Mouse (Mus musculus) CD4-positive, CD25-positive, alpha-beta regulatory T cell, adult 4 months (primary cell): ENCODE measurements around the gene Lypd4. TPM values are rescaled to one million over a fixed set of nuclear protein-coding genes. Genes with fewer than 3 reads are reported as not detected.

Experiments used
- ATAC-seq: one replicate; pipeline ENCODE4 v1.8.0; 2017
- polyA plus RNA-seq, 2 experiments: library from polyadenylated mRNA; unstranded; fragments of 100-300 nt; shearing (Covaris generic); gene quantifications; one replicate each; pipeline ENCODE4 v1.2.1; 2017

Lypd4 gene
- polyA plus RNA-seq, 2 experiments from 2014 or later = not detected

DNA sequence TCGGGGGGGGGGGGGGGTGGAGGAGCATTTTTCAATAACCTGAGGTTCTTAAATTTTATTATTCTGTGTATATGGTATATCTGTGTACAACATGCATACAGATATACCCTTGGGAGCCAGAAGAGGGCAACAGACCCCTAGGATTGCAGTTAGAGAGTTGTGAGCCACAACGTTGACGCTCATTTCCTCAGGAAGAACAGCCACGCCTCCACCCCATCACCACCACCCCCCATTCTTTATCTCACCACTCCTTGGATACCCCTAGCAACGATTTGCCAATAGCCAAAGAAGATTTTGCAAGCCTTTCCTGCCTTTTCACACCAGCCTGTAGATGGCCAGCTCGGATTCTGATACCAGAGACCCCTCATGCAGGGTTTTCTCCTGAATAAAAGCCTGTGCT is 24.0 kb downstream of the Lypd4 start:
- peak; percentile 39 for ATAC-seq

- ATAC-seq = no peak
Measured at GRCm38 (mm10) chr7:24845181-24845580, 24.6 kb downstream of the Lypd4 start.

DNA sequence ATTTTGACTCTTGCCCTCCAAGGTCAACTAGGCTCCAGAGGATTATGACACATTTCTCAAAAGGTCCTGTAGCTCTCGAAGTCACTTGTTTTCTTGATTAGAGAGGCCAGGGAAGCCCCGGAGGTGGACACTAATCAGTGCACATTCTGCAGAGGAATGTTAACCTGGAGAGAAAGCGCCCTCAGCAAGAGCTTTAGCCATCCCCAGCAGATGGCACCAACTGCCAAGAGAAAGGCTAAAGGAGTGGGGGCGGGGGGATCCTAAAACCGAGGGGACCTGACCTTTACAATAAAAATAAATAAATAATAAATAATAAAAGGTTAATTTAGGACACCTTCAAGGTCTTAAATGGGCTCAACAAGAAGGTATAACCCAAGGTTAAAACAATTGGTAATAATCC is 25.6 kb downstream of the Lypd4 start:
- ATAC-seq = no peak

DNA sequence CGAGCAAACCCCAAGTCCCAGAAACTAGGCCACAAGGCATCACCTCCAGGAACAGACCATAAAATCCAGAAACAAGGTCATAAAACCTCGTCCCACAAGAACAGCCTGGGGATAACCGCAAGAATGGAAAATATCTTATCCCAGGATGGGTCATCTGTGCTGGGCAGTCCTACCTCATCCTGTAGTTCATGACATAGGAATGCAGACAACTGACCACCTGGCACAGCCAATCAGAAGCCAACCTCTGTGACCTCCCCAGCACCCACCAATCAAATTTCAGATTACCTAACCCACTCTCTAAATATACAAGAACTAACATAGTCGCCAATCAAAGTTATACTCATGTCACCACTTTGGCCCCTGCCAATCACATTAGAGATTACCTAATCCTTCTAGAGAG is 28.7 kb downstream of the Lypd4 start:
- no peak for ATAC-seq

- no peak for ATAC-seq
Measured at GRCm38 (mm10) chr7:24840331-24840730, 29.4 kb downstream of the Lypd4 start.

- peak; percentile 28 for ATAC-seq
Measured at GRCm38 (mm10) chr7:24839410-24839808, 30.3 kb downstream of the Lypd4 start.

- ATAC-seq = peak; percentile 97
Measured at GRCm38 (mm10) chr7:24838732-24839409, 30.9 kb downstream of the Lypd4 start.

- ATAC-seq = no peak
Measured at GRCm38 (mm10) chr7:24827181-24827580, 42.6 kb downstream of the Lypd4 start.

GRCm38 (mm10) chr7:24824452-24824851 is 45.3 kb downstream of the Lypd4 start:
- ATAC-seq = no peak

- peak; percentile 76 for ATAC-seq
Measured at GRCm38 (mm10) chr7:24817502-24817901, 52.2 kb downstream of the Lypd4 start.

Other genes with a start within 250 kb of the Lypd4 start
- not detected for gene Lypd3, start 233.4 kb downstream of the Lypd4 start, polyA plus RNA-seq
- not detected for gene Tex101, start 193.3 kb downstream of the Lypd4 start, polyA plus RNA-seq
- not detected for gene BC049730, start 160.7 kb downstream of the Lypd4 start, polyA plus RNA-seq
- gene Gm4763, start 143.0 kb downstream of the Lypd4 start, polyA plus RNA-seq = not detected
- gene Cd177, start 109.6 kb downstream of the Lypd4 start, polyA plus RNA-seq = not detected
- not detected for gene Ceacam10, start 92.7 kb downstream of the Lypd4 start, polyA plus RNA-seq
- gene Gm9844, start 7.7 kb downstream of the Lypd4 start, polyA plus RNA-seq = 10 to 100 TPM; 22.4 to 44.8 TPM
- gene Dmrtc2, start 116 bp upstream of the Lypd4 start, polyA plus RNA-seq = not detected
- gene Rps19, start 14.4 kb upstream of the Lypd4 start, polyA plus RNA-seq = over 10,000 TPM; 12,099 to 13,283 TPM
- gene Cd79a, start 27.4 kb upstream of the Lypd4 start, polyA plus RNA-seq = 10 to 100 TPM in 1 of 2 experiments, 1 to 10 TPM in 1; 2.2 to 28.9 TPM
- 100 to 1,000 TPM; 166 to 183 TPM for gene Arhgef1, start 33.0 kb upstream of the Lypd4 start, polyA plus RNA-seq
- not detected for gene Gm4881, start 74.6 kb upstream of the Lypd4 start, polyA plus RNA-seq
- gene Rabac1, start 102.8 kb upstream of the Lypd4 start, polyA plus RNA-seq = 100 to 1,000 TPM; 187 to 237 TPM
- gene Atp1a3, start 136.0 kb upstream of the Lypd4 start, polyA plus RNA-seq = 1 to 10 TPM; 2.3 TPM
- 1 to 10 TPM; 4.1 to 4.5 TPM for gene Grik5, start 202.4 kb upstream of the Lypd4 start, polyA plus RNA-seq
- gene Zfp574, start 202.6 kb upstream of the Lypd4 start, polyA plus RNA-seq = 10 to 100 TPM; 11.3 to 15.1 TPM